Mouse (Mus musculus) brain, embryonic 14.5 days (tissue): ENCODE results near the gene Psen2.

ENCODE experiments used
- CTCF ChIP-seq: fragments of 200-500 bp; IDR thresholded peaks from 2 replicates; pipeline ENCODE4 v1.5.1; 2012; ENCODE audit warnings: inconsistent platforms, mild to moderate bottlenecking, moderate library complexity, borderline replicate concordance; ENCODE audit not compliant: insufficient read depth, insufficient read length; ENCODE audit errors: extremely low read depth
- POLR2A ChIP-seq: fragments of 200-500 bp; IDR thresholded peaks from 2 replicates; pipeline ENCODE4 v1.6.1; 2012; ENCODE audit warnings: mild to moderate bottlenecking, inconsistent platforms, borderline replicate concordance; ENCODE audit not compliant: poor library complexity, insufficient read depth, insufficient read length, severe bottlenecking; ENCODE audit errors: extremely low read depth

GRCm38 (mm10) chr1:180182731-180183130 is 80.5 kb downstream of the Psen2 start:
- TF ChIP-seq POLR2A = no peak
- TF ChIP-seq CTCF = no peak
